In genomic region chr11:118508341-118508740, GRCm38 (mm10) we compare ENCODE assay signal across 15 mouse cellular contexts. TPM values are rescaled to one million over a fixed set of nuclear protein-coding genes. Genes with fewer than 3 reads are reported as not detected.
A peak's percentile ranks its signal among the peaks of the same experiment; 100 is the strongest.
DNase-seq lines count a peak whose midpoint lies in the region; ATAC-seq and TF ChIP-seq lines count a peak whose summit lies in the region.
"Had no signal": no experiment of that assay in that cellular context is flagged by ENCODE, and none has a peak within 500 bp of the region (broad histone marks: within the 10 kb centered on the region; RNA-seq: fewer than 3 reads in every experiment).

No protein-coding gene starts in this region.

- H3K9ac ChIP-seq in neural tube, embryonic 13.5 days, result no peak overlapping the region
- no peak overlapping the region for H3K9ac ChIP-seq in hindbrain, postnatal 0 days (replicated peaks; ENCODE audit: low read length)
- H3K9ac ChIP-seq: embryonic facial prominence, embryonic 13.5 days; forebrain, embryonic 13.5 days; liver, embryonic 15.5 days; lung, embryonic 15.5 days had no signal

- 0 out of 2 replicates have a peak overlapping the region, but pooled peaks have one; percentile 18 for H3K27ac ChIP-seq in layer of hippocampus, adult 2 months
- peak overlapping the region; percentile 25; the same call in 1 of the 2 replicates for H3K27ac ChIP-seq in neural tube, embryonic 13.5 days (replicated peaks)
- peak overlapping the region; percentile 1; the same call in 1 of the 2 replicates for H3K27ac ChIP-seq in hindbrain, postnatal 0 days
- H3K27ac ChIP-seq: embryonic facial prominence, embryonic 13.5 days; forebrain, embryonic 13.5 days; gastrocnemius, adult 2 months; liver, embryonic 15.5 days; lung, embryonic 15.5 days had no signal

- 75% methylated on average over 7 of the region's 7 CpGs for WGBS in neural tube, embryonic 13.5 days
- whole genome bisulfite sequencing in hindbrain, postnatal 0 days, result 62% methylated on average over 7 of the region's 7 CpGs

- H3K4me3 ChIP-seq in layer of hippocampus, adult 2 months, result no peak overlapping the region
- no peak overlapping the region for H3K4me3 ChIP-seq in neural tube, embryonic 13.5 days
- H3K4me3 ChIP-seq in hindbrain, postnatal 0 days (ENCODE audit: low read length), result no peak overlapping the region
- H3K4me3 ChIP-seq: embryonic facial prominence, embryonic 13.5 days; erythroblast, embryonic 14.5 days; forebrain, embryonic 13.5 days; gastrocnemius, adult 2 months; liver, embryonic 15.5 days; lung, embryonic 15.5 days; megakaryocyte, embryonic 14.5 days had no signal

- H3K9me3 ChIP-seq in neural tube, embryonic 13.5 days, result no peaks in the 10 kb centered on the region
- no peaks in the 10 kb centered on the region for H3K9me3 ChIP-seq in hindbrain, postnatal 0 days (ENCODE audit: low read length)
- H3K9me3 ChIP-seq: embryonic facial prominence, embryonic 13.5 days; forebrain, embryonic 13.5 days; liver, embryonic 15.5 days; lung, embryonic 15.5 days; megakaryocyte, embryonic 14.5 days had no signal

- H3K36me3 ChIP-seq in neural tube, embryonic 13.5 days, result peaks cover 10% of the 10 kb centered on the region; the same call in 1 of the 2 replicates
- H3K36me3 ChIP-seq in hindbrain, postnatal 0 days (ENCODE audit: insufficient read depth, low read length), result peaks cover 6% of the 10 kb centered on the region; the same call in 1 of the 2 replicates
- H3K36me3 ChIP-seq: embryonic facial prominence, embryonic 13.5 days; liver, embryonic 15.5 days; lung, embryonic 15.5 days had no signal

- H3K4me1 ChIP-seq in neural tube, embryonic 13.5 days (replicated peaks), result peaks cover 46% of the 10 kb centered on the region
- H3K4me1 ChIP-seq in hindbrain, postnatal 0 days (ENCODE audit: insufficient read depth, low read length), result peaks cover 4% of the 10 kb centered on the region; the same call in 1 of the 2 replicates
- H3K4me1 ChIP-seq: liver, embryonic 15.5 days had no signal

- ATAC-seq in neural tube, embryonic 13.5 days (ENCODE audit: low read depth), result no peak
- ATAC-seq in hindbrain, postnatal 0 days, result no peak
- ATAC-seq: CD4-positive, CD25-positive, alpha-beta regulatory T cell, adult 4 months had no signal

- H3K4me2 ChIP-seq in neural tube, embryonic 13.5 days, result no peak overlapping the region
- H3K4me2 ChIP-seq in hindbrain, postnatal 0 days (ENCODE audit: low read depth, low read length), result no peak overlapping the region
- H3K4me2 ChIP-seq: embryonic facial prominence, embryonic 13.5 days; forebrain, embryonic 13.5 days; liver, embryonic 15.5 days; lung, embryonic 15.5 days had no signal

- peak; percentile 55 to 62 for DNase-seq in cerebellum, postnatal 14 days
- DNase-seq in cerebellum, postnatal 36 days, result no peak
- no peak for DNase-seq in layer of hippocampus, adult 2 months (ENCODE audit: low spot score in 2 of 2)
- no peak for DNase-seq in layer of hippocampus, postnatal 25 days (ENCODE audit: extremely low spot score in 1 of 2, low spot score in 1 of 2)
- DNase-seq in neural tube, embryonic 10.5 days (ENCODE audit: extremely low spot score, low spot score), result no peak
- no peak for DNase-seq in hindbrain, postnatal 0 days (ENCODE audit: low spot score)

- no peak for TF ChIP-seq CTCF in layer of hippocampus, adult 2 months (conservative IDR thresholded peaks at IDR 0.05)
- TF ChIP-seq CTCF in hindbrain, postnatal 0 days (IDR thresholded peaks at IDR 0.05; ENCODE audit: low read depth), result no peak

- peaks cover 17% of the 10 kb centered on the region for H3K27me3 ChIP-seq in neural tube, embryonic 13.5 days
- no peaks in the 10 kb centered on the region for H3K27me3 ChIP-seq in hindbrain, postnatal 0 days (ENCODE audit: insufficient read depth, low read length)

RNA-seq across cellular contexts. Expression of gene Engase, which starts 31.7 kb away (rescaled TPM):
- 10 to 100 TPM; 14.8 TPM for total RNA-seq in layer of hippocampus, adult 2 months (2021)
- 10 to 100 TPM; 12.3 to 14.1 TPM for total RNA-seq in layer of hippocampus, postnatal 25 days (2021)
- 8.1 and 10.0 TPM in 2 replicates for polyA plus RNA-seq in neural tube, embryonic 13.5 days (2015; fragmentation: Nextera tagmentation; extraction: Ambion mirVana)
- total RNA-seq in hindbrain, postnatal 0 days (2014; rRNA removed), result 9.0 and 20.7 TPM in 2 replicates
- 6.5 and 7.0 TPM in 2 replicates for polyA plus RNA-seq in hindbrain, postnatal 0 days (2015; fragmentation: Nextera tagmentation; extraction: Ambion mirVana)

Comparison
In these comparisons a context has a peak if more than half of its experiments do, and no peak if none do; other contexts are left out.
1. DNase-seq: peak in cerebellum, postnatal 14 days (2 of 2); none in cerebellum, postnatal 36 days (0 of 2), layer of hippocampus, adult 2 months (0 of 2), layer of hippocampus, postnatal 25 days (0 of 2), neural tube, embryonic 10.5 days (single experiment) and hindbrain, postnatal 0 days (single experiment).
2. Peak in every context shown above with its lines, with median percentiles within 50 percentile points of each other: H3K27ac ChIP-seq.